Mouse (Mus musculus) yolk sac, embryonic 10.5 days (tissue): ENCODE results near the gene Pnp.
"Not testable (repeated sequence)": the region's sequence is repeated elsewhere in the genome, so short reads cannot be mapped to it uniquely, and the experiment has no call there.

ENCODE experiments used
- DNase-seq: peaks from one replicate; pipeline ENCODE4 v3.0.0-alpha.2; 2017; ENCODE audit warnings: low spot score

Pnp gene

GRCm38 (mm10) chr14:50930377-50930753 is 517 bp upstream of the Pnp start:
- peak; percentile 83 for DNase-seq

GRCm38 (mm10) chr14:50931493-50932020 is 675 bp downstream of the Pnp start:
- DNase-seq: no peak

DNA sequence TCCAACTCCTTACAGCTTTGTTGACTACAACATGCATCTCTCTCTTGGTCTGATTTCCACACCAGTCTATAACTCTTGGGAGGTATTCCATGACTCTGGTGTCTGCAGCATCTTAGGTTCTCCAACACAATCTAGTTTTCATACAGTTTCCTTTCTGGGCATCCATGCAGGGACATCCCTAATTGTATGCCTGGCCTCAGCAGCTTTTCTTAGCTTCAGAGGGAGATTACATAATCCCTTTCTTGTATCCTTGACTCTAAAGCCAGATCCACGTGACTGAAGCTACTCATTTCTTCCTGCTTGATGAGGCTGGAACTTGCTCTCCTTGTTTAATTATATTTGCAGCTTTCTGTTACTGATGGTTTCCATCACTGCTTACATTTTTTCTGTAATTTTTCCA is 5.8 kb downstream of the Pnp start:
- no peak for DNase-seq

GRCm38 (mm10) chr14:50938119-50938908 is 7.4 kb downstream of the Pnp start:
- no peak for DNase-seq

DNA sequence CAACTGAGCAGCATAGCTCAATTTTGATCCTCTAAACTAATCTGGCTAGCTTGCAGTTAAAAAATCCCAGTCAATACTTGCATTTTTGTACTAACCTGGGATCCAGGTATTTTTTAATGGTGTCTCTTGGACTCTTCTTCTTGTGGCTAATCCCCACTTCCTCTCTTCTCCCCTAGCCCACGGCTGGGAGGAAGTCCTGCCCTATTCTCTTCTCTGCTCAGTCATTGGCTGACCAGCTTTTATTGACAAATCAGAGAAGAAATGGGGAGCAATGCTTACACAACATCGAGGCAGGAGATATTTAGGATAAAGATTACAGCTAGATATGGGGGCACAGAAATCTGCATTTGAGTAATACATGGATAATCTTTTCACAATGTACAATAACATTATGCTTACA is 8.1 kb downstream of the Pnp start:
- no peak for DNase-seq

DNA sequence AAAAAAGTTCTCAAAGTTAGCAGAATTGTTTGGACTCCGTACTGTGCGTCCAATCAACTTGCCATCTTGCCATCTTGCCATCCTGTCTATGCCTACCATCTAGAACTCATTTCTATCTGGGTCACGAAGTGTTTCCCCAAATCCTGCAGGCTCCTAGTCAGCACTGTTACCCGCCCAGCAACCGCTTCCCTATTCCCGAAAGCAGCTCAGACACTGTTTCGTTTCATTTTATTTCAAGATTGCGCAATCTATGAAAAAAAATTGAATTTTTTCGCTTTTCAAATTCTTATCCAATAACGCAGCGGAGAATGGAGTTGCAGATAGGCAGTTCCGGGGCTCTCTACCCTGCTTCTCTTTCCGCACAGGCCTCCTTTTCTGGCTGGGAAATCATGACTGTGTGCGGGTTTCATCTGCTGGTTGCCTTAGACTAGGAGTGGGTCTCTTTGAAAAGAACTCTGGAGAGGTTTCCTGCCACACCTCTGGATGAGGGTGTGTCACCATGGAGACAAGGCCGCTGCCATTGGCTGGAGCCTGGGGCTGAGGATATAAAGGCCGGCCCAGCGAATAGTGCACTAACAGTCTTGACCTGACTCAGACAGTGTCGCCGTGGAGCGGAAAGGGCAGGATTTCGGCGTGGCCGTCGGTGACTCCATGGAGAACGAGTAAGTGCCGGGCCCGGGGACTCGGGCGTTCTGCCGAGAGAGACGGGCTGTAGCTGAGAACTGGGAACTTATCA is 13.2 kb downstream of the Pnp start, which contains the start of gene Gm49342:
Gene Gm49342, plus strand, starts transcription at position 586 of the 736 bp plus-strand sequence.
- peak; percentile 96 for DNase-seq

- not testable (repeated sequence) for DNase-seq
Observed at GRCm38 (mm10) chr14:50944668-50945033, 13.8 kb downstream of the Pnp start.

DNA sequence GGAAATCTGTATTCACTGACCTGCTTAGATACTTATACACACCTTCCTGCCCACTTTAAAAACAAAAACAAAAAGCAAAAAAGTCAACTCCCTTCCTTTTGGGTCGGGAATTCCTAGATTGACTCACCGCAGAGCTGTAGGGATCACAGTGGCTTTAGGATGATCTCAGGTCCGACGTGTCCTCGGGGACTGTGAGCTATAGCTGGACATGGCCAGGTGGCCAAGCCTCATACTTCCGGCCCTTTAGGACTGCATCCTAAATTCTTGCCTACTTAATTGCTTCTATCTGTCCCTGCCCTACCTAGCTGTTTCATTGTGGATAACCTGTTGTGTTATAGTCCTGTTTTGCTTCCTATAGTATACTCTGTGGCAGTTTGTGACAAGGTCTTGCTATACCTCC is 14.2 kb downstream of the Pnp start:
- DNase-seq: not testable (repeated sequence)

- peak; percentile 58 for DNase-seq
Observed at GRCm38 (mm10) chr14:50945526-50945925, 14.6 kb downstream of the Pnp start.

DNA sequence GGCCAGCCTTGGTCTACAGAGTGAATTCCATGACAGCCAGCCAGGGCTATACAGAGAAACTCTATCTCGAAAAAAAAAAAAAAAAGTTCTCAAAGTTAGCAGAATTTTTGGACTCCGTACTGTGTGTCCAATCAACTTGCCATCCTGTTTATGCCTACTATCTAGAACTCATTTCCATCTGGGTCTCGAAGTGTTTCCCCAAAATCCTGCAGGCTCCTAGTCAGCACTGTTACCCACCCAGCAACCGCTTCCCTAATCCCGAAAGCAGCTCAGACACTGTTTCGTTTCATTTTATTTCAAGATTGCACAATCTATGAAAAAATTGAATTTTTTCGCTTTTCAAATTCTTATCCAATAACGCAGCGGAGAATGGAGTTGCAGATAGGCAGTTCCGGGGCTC is 24.6 kb downstream of the Pnp start:
- no peak for DNase-seq

GRCm38 (mm10) chr14:50955942-50956508 is 25.1 kb downstream of the Pnp start, which contains the start of gene Pnp2:
TSS of gene Pnp2 (plus strand) at chr14:50955992.
- DNase-seq: not testable (repeated sequence)

- not testable (repeated sequence) for DNase-seq
Observed at GRCm38 (mm10) chr14:50956724-50957123, 25.8 kb downstream of the Pnp start.

DNA sequence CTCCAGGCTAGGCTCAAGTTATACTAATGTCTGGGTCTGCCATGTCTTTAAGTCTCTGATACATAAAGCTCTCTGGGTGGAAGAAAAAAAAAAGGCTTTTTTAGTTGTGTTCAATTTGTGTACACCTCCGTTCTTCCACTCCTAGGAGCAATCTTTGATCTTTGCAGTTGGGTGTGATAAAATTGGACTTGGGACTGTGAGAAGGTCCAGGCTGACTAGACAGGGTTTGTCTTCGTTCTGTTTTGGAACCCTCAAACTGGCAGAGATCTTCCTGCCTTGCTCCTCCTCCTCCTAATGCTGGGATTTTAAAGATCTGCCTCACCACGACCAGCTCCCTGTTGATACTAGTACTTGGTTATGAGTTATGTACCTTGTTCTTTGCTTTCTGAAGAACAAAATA is 26.3 kb downstream of the Pnp start:
- peak; percentile 59 for DNase-seq

GRCm38 (mm10) chr14:50958289-50958995 is 27.6 kb downstream of the Pnp start:
- DNase-seq: not testable (repeated sequence)

GRCm38 (mm10) chr14:50968216-50968980 is 37.5 kb downstream of the Pnp start:
- no peak for DNase-seq

DNA sequence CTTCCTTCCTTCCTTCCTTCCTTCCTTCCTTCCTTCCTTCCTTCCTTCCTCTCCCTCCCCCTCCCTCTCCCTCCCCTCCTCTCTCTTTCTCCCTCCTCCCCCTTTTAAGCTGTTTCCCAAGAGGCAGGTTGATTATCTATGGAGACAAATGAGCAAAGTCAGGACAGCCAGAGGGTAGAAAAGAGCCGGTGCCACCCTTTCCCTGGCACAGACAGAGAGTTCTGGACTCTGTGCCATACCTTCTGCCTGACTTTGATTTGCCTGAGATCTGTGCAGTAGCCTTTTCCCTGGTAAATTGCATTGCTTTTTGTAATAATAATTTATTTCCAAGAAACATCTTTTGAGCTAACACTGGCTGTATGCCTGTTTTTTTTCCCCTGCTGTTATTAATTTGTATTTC is 38.2 kb downstream of the Pnp start:
- no peak for DNase-seq

DNA sequence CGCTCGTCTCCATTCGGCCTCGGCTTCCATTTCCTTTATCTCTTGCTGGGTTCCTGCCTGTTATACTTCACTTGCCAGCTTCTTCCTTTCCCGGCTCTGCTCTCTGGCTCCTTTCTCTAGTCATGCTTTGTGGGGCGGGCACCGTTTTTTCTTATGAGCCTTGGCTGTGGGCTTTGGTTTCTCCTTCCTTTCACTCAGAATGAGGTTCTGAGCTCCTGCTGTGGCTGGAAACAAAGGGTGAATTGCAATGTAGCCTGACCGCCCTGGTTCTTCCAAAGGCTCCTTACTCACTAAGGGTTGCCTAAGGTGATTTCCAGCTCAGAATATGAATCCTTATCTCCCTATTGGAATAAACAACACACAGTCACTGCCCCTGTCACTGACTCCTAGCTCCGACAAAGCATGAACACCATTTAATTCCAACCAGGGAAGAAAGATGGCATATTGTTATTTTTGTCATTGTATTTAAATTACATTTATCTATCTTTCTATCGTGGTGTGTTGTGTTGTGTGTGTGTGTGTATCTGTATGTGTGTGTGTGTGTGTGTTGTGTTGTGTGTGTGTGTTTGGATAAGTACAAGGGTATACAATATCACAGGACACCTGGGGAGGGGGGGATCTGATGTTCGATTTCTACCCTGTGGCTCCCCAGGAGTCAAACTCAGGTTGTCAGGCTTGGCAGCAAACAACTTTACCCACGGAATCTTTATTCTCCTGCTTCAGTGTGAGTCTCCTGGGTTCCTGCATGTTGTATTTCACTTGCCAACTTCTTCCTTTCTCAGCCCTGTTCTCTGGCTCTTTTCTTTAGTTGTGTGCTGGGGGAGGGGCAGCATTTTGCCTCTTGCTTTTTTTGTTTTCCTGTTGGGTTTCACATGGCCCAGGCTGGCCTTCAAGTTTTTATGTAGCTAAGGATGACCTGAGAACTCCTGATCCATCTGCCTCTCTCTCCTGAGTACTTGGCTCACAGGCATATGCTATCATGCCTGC is 39.0 kb downstream of the Pnp start:
- DNase-seq: no peak

DNA sequence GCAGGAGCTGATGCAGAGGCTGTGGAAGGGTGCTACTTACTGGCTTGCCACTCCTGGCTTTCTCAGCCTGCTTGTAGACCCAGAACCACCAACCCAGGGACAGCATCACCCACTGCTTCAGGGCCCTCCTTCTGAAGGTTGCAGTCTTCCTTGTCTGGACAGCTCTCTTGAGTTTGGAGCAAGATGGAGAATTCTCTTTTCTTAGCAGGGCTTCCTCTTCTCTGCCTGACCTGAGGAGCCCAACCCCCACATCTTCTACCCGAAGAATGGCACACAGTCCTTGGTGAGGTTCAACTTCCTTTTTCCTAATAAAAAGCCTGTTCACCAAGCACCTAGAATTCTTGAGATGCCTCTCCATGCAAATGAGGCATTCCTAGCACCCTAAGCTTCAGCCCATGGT is 39.9 kb downstream of the Pnp start:
- no peak for DNase-seq

GRCm38 (mm10) chr14:50973054-50973453 is 42.2 kb downstream of the Pnp start:
- DNase-seq: not testable (repeated sequence)

DNA sequence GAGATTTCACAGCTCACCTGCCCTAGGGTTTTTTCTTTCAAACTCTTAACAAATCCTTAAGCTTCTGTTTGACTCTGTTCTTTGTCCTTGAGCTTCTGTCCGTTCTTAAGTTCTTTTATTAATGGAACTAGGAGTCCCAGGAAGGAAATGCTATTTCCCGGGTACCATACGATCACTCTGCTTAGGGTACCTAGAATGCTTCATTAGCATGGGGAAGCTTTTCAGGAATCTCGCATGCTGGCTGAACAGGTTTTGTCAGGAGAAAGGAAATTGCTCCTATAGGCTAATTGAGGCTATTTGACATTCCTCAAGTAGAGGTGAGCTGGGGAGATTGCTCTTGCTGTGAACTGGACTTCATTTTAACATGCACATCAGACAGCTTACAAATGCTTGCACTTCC is 42.8 kb downstream of the Pnp start:
- DNase-seq: no peak
